Mouse (Mus musculus): Measurements from ENCODE around the gene Actr1b. TPM values are rescaled to one million over a fixed set of nuclear protein-coding genes. Genes with fewer than 3 reads are reported as not detected.

Actr1b gene
- polyA plus RNA-seq, 1 experiment from 2014 or later, result 104 TPM

GRCm38 (mm10) chr1:36655039-36655438 lies 59.2 kb downstream of the Actr1b start:
- H3K27ac ChIP-seq (ENCODE audit: low read depth, low read length), result no peak overlapping the region
- no peaks in the 10 kb centered on the region for H3K27me3 ChIP-seq (ENCODE audit: control insufficient read depth, insufficient read depth, low read length)
- no peaks in the 10 kb centered on the region for H3K4me1 ChIP-seq (replicated peaks; ENCODE audit: control insufficient read depth, insufficient read depth, low read length)
- ATAC-seq (replicated peaks; ENCODE audit: low FRiP score), result no peak
- no peaks in the 10 kb centered on the region for H3K36me3 ChIP-seq (ENCODE audit: control insufficient read depth, insufficient read depth, low read length)
- DNase-seq (ENCODE audit: low spot score), result no peak
- H3K4me3 ChIP-seq (ENCODE audit: low read depth, low read length), result no peak overlapping the region
- H3K4me2 ChIP-seq (ENCODE audit: low read depth, low read length, severe bottlenecking), result no peak overlapping the region
- H3K9me3 ChIP-seq (ENCODE audit: control insufficient read depth, low read length), result no peaks in the 10 kb centered on the region
- no peak overlapping the region for H3K9ac ChIP-seq (ENCODE audit: low read length)
- 85% methylated on average over 5 of the region's 5 CpGs for WGBS

Small RNAs within 50 kb of the gene (microRNA-seq; reads per million reads assigned to microRNA genes)
- gene Gm24133 (ENCODE audit: insufficient number of aligned reads), result not detected

Other genes starting within 250 kb of the Actr1b start
- 14.6 and 15.0 TPM in 2 replicates for gene Cnnm4, start 242.8 kb downstream of the Actr1b start, polyA plus RNA-seq (2014; fragmentation: Nextera tagmentation; extraction: Ambion mirVana)
- 6.8 and 7.4 TPM in 2 replicates for gene Cnnm3, start 202.6 kb downstream of the Actr1b start, polyA plus RNA-seq (2014; fragmentation: Nextera tagmentation; extraction: Ambion mirVana)
- gene Ankrd23, start 177.5 kb downstream of the Actr1b start, polyA plus RNA-seq (2014; fragmentation: Nextera tagmentation; extraction: Ambion mirVana), result 14.1 and 16.5 TPM in 2 replicates
- gene Gm42417, start 175.0 kb downstream of the Actr1b start, polyA plus RNA-seq (2014; fragmentation: Nextera tagmentation; extraction: Ambion mirVana), result not detected in 2 replicates
- 18.7 and 20.8 TPM in 2 replicates for gene Ankrd39, start 167.0 kb downstream of the Actr1b start, polyA plus RNA-seq (2014; fragmentation: Nextera tagmentation; extraction: Ambion mirVana)
- gene Sema4c, start 156.1 kb downstream of the Actr1b start, polyA plus RNA-seq (2014; fragmentation: Nextera tagmentation; extraction: Ambion mirVana), result 2.9 and 3.3 TPM in 2 replicates
- 0.43 TPM in 1 of 2 replicates, not detected in the other for gene Fam178b, start 31.2 kb downstream of the Actr1b start, polyA plus RNA-seq (2014; fragmentation: Nextera tagmentation; extraction: Ambion mirVana)
- gene Cox5b, start 23.0 kb downstream of the Actr1b start, polyA plus RNA-seq (2014; fragmentation: Nextera tagmentation; extraction: Ambion mirVana), result 437 and 453 TPM in 2 replicates
- gene 4933424G06Rik, start 4.3 kb downstream of the Actr1b start, polyA plus RNA-seq (2014; fragmentation: Nextera tagmentation; extraction: Ambion mirVana), result 0.17 TPM in 1 of 2 replicates, not detected in the other
- 0.37 and 0.44 TPM in 2 replicates for gene Zap70, start 47.4 kb upstream of the Actr1b start, polyA plus RNA-seq (2014; fragmentation: Nextera tagmentation; extraction: Ambion mirVana)
- 21.2 and 23.3 TPM in 2 replicates for gene Tmem131, start 229.2 kb upstream of the Actr1b start, polyA plus RNA-seq (2014; fragmentation: Nextera tagmentation; extraction: Ambion mirVana)

Measured in forebrain, embryonic 11.5 days (tissue).